Mouse (Mus musculus) spleen, adult 18-20 months (tissue): ENCODE measurements at regions not wholly inside any gene's neighbourhood (a gene's known extent, or its start where the extent isn't known, plus 50 kb on each side); places are given as distances from the start of the nearest gene placed in this dataset.

Experiments used
- DNase-seq, 2 experiments: peaks; one replicate each; pipeline ENCODE4 v3.0.0; 2022; ENCODE audit warnings: mixed read lengths in 2 of 2

DNA sequence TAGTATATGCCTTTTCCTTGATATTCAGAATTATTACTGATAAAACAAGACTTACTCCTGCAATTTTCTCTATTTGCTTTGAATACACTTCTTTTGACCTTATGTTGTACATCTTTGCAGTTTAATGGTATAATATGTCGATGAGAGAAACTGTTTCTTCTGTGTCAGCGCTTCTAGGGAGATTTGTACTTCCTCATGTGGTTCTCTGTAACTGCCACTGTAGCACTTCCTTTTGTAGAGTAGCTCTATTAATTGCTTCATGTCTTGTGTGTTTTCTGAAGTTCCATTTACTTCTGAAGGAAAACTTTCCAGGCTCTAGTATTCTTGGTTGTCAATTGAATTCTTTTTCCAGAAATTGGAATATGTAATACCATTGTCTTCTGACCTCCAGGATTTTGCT, 323.2 kb downstream of the Ptprc start:
- no peak for DNase-seq

DNA sequence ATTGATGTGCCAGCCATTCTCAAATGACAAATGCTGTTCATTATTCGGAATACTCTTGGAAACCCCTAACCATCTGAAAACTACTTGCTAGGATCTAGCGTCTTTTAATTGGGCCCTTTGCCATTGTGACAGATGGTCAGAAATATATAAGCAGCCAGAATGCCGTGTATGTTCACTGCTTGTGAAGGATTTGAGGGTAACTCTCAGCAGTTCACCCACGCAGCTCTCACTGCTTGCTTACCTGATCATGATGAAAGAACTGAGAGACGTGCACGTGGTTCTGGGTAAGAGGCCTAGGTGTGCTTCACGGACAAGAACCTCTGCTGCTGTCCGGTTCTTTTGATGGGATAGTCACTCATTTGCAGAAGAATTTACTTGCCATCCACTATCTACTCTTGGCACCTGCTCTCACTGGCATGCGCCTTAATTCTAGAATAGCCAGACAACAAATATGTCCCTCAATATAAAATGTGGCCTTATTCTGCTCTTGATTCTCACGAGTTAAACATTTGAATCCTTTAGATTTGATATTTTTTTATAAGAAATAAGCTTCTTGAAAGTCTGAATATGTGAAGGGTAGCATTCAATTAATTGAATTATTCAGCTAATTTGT, 328.1 kb downstream of the Ptprc start:
- no peak for DNase-seq

DNA sequence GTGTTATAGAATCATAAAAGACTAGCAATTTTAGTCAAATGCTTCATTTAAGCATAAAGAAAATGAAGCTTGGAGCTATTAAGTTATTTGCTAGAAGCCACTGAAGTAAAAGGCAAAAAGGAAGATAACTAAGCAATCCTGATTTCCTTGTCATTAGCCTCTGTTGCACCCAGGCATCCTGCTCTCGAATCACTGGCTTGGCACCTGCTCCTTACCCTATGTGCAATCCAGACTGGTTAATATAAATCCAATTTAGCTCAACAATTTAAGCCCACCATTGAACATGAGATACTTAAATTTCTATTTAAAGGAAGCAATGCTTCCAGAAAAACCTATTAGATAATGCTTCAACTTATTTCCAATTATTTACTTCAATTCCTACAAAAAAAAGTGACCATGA, 328.7 kb downstream of the Ptprc start:
- no peak for DNase-seq

DNA sequence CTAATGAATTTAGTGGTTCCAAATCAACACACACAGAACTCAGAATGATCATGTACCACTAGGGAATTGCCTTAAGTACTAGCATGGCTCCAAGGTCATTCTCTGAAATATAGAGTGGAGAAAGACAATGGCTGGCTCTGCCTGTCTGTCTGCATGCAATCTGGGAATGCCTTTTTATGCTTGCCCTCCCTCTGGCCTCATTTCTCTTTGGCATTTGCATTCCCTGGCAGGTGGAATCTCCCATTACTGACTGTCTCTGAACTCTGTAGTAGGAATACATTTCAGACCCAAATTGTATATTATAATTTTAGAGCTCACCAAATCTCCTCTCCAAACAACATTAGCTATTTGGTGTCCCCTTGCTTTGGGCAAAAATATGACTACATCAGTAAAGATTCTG, 335.0 kb downstream of the Ptprc start:
- no peak for DNase-seq

DNA sequence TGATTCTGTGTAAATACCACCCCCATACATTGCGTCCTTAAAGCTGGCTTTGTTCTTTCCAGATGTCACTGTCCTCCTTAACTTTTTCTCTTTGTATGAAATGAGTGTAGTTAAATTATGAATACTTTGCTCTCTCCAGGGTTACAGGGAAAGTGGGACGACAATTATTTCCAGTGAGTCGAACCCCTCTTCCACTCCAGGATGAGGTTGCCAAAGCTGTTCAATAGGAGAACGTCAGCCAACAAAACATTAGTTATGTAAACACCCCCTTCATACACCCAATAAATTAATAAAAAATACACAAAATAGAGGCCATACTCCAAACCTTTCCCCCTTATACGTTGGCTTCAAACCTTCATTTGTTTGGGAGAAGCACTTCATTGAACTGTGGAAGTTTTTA, 335.8 kb downstream of the Ptprc start:
- DNase-seq = no peak

DNA sequence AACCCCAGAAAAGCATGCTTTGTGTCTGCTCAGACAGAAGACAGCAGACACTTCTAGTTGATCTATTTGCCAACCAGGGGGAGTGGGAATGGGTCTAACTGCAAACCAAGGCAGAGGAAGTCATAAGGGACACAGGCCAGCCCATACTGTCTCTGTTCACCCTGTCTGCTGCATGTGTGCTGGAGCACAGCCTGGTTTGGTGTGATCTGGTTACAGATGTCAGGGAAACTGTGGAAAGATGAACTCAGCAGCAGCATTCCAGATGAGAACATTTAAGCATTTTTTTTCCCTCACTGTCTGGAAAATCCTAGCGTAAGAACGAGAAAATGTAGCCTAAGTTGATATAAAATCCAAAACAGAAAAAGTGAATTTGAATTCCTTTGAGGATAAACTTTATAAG, 336.2 kb downstream of the Ptprc start:
- DNase-seq = no peak

DNA sequence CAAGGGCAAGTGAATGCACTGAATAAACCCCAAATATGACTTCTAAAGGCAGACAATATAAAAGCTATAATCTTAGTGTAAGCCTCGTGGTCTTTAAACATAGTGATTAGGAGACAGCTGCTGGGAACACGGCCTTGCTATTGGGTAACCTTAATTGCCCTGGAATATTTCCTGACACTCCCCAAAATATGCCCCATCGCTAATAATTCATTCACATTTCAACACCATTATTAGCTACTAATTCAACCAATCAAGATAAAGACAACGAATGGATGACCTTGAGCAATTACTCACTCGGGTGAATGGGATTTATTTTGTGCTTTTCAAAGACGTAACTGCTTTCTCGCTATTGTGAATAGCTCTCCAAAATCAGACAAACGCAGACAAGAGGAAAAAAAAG, 337.2 kb downstream of the Ptprc start:
- DNase-seq = no peak

DNA sequence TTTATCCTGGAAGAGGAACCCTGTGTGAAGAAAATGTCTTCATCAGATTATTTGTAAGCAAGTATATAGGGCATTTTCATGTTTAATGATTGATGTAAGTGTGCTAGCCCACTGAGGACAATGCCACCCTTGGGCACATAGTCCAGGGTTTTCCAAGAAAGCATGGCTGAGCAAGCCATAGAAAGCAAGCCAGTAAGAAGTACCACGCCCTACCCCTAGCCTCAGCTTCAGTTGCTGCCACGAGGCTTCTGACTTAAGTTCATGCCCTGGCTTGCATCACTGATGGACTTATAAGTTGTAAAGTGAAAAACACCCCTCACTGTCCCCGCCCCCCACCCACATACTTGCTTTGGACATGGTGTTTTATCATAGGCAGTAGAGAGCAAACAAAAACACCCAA, 342.0 kb downstream of the Ptprc start:
- DNase-seq = no peak

DNA sequence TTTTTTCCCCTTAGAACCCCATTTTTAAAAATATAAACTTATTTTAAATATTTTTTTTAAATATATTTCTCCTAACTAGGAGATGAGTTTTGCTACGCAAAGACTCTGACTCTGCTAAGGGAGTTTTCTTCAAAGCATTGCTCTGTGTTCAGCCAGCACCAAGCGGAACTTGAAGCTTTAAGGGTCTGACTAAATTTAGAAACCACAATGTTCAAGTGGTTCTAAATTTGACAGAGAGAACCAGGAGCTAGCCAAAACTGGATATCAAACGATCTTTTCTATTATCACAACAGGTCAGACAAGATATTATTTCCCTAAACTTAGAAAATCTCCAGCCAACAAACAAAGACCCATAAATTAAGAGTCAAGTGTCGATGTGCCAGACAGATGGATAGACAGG, 344.2 kb downstream of the Ptprc start:
- DNase-seq = no peak

DNA sequence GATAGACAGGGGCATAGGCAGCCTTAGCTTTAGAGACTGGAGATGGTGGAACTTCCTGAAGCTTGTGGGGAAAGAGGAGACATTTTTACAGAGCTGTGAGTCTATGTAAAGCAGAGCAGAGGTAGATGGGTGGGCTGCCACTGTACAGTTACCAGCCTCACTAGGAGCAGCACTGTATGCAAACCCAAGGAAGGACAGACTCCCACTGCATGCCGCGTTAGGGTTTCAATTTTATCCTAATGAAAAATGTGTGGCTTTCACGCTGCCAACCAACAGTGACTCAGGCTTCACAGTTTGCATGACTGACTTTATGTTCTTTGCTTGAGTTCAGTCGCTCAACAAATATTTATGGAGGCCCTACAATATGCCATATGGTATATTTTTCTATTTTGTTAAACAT, 348.1 kb downstream of the Ptprc start:
- no peak for DNase-seq

DNA sequence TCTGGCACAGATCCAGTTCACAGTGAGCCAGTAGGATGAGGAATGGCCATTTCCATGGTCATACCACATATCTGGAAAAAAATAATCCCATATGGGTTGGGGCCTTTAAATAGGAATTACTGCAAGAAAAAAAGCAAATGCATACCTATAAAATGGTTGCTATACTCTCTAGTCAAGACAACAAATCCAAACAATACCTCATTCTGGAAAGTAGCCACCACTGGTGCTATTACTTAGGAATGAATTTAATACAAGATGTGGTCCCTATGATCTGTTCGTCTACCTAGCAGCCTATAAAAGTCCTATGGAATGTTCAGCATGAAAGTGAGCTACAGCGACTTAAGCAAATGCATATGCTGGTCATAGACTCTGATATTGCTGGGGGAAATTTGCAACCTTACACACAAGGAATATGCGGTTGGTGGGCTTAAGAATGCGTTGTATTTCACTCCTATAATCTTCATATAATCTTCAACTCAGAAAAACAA, 360.1 kb downstream of the Ptprc start:
- no peak for DNase-seq

DNA sequence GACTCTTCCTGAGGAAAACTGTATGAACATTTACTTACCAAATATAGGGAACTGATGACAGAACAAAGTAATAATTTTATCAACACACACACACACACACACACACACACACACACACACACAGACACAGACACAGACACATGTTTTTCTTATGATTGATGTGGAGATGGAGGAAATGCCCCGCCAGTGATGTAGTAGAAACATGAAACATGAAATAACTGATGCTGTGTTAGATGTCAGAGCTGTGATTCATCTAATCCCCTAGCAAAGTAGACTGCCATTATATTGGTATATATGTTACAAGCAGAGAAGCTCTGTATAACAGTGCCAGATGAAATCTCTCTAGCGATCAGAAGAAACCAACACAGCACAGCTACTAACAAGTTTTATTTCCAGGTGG, 361.0 kb downstream of the Ptprc start:
- no peak for DNase-seq

DNA sequence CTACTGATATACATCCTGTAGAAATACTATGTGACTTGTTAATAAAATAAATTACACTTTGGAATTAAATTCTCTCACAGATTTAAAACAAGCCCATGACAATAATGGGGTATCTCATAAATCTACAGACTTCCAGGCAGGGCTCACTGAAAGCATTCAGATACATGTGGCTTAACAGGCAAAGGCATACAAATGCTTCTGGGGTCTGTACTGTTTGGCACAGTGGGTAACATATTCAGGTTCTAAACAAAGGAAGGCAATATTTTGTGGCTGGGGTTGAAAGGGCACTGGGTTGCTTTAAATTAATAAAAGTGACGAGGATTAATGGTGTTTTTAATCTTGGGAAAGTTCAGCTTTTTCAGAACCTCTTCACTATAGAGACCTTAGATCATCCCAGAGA, 361.8 kb downstream of the Ptprc start:
- no peak for DNase-seq

DNA sequence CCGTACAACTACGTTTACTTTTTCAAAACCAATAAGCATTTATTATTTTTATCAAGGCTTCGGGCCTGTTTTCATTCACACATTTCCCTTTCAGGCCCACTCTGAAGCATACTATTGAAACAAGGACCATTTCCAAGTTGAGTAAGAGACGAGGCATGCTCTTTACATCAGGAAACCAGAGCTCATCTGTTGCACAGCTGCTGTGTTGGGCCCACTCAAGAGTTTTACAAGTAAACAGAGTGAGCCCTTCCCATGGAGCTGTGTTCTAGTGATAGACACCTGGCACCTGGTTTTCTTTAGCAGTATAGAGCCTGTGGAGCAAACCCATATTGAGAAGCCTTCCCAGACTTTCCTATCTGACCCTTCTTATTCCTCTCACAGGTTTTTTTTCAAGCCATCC, 363.5 kb downstream of the Ptprc start:
- DNase-seq = no peak

DNA sequence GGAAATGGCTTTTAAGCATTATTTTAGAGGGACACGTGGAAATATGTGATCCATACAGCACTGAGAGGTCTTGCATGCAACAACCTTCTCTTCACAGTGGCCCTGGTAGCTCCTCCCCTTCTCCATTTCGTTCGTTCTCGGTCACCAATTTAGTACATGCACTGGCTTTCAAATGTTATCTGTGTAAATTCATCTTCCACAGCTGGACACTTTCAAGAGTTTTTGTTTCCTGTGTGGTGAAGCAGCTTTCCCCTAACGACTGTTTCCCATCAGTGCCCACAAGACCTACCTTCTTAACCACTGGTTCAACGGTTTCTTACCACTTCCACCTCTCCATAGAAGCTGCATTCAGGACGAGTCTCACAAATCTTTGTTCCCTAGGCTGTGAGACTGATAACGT, 368.8 kb downstream of the Ptprc start:
- DNase-seq = no peak

DNA sequence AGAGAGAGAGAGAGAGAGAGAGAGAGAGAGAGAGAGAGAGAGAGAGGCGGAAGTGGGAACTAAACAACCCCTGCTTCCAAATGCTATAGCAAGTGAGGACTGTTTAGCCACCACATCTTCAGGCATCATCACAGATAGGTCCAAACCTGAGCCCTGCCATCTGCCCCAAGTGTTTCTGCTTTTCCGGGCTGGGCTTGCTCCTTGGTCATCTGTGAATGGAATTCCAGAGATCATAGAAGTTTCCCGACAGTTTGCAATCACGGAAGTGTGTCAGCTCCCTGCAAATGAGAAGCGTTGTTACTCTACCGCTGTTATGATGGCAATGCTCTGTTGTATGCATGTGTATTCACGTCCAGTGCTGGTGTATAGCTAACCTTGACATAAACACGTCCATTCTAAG, 369.3 kb downstream of the Ptprc start:
- no peak for DNase-seq

DNA sequence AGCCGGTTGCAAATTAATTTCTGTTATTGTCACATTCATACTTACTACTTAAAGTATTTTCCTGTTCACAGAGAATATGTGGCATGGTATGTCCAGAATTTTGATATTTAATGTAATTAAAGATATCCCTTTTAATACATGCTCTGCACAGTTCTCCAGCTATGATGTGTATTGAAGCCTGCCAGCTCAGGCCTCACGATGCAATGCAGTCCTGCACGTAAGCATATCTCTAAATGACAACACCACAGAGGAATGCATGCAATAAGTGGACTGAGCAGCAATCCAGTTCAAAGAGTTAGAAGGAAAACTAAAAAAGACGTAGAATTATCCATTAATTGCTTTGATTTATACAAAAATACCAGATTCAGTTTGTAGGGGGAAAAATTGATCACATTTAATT, 373.4 kb downstream of the Ptprc start:
- no peak for DNase-seq

DNA sequence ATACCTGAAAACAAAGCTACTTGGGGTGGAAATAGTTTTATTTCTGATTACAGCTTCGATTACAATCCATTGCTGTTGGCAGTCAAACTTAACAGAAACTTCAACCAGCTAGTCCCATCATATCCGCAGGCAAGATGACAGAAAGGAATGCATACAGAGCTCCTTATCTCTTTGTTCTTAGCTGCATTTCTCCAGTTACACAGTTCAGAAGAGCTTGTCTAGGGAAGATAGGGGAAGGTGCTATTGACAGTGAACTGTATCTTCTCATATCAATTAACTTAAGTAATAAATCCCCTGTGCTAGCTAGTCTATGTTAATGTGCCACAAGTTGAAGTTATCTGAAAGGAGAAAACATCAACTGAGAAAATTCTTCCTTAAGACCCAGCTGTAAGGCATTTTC, 374.8 kb downstream of the Ptprc start:
- DNase-seq = no peak

DNA sequence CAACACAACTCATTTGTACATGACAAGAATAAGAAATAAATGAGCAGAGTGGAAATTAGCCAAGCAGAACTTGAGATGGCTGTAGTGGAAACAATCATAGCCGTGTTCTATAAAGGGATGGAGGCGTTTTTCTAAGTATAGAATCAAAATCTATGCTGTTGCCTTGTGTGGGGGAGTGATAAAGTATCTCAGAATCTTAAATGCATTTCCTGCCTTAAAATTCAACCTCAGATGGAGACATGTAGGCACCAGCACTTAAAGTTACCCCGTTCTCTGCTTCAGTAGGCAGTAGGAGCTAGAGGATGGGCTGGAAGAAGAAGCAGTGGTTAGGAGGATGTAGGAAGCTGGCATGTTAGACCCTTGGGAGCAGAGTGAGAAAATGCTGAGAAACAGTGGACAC, 386.7 kb downstream of the Ptprc start:
- no peak for DNase-seq

DNA sequence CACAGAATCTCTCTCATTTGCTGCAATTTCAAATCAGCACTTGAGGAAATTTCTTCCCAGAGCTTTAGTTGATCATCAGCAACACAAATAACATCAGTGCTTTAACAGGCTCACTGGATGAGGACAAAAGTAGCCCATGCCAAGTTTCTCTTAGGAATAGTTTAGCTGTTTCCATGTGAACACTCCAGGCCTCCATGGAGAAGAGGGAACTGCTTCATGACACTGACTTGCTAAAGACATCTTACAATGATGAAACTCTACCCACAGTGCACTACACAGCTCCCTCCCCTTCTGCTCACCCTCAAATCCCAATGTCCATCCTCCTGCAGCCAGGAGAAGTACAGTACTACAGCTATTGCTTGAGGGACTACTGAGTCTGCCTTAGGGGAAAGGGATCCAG, 388.9 kb downstream of the Ptprc start:
- DNase-seq = no peak

DNA sequence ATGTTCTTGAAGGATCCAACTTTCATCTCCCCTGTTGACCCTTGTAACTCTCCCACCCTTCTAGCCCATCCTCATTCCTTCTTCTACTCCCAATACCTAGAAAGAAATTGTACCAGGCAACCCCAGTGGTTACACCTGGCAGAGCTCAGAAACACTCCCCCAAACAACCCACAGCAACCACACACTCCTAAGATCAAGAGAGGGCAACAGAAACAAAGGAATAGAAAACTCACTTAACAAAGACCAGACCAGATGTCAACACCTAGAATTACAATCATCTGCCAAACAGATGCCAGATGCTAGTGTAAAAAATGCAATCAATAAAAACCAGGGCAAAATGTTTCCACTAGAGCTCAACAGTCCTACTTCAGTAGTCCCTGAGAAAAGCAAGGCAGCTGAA, 400.9 kb downstream of the Ptprc start:
- DNase-seq = no peak

DNA sequence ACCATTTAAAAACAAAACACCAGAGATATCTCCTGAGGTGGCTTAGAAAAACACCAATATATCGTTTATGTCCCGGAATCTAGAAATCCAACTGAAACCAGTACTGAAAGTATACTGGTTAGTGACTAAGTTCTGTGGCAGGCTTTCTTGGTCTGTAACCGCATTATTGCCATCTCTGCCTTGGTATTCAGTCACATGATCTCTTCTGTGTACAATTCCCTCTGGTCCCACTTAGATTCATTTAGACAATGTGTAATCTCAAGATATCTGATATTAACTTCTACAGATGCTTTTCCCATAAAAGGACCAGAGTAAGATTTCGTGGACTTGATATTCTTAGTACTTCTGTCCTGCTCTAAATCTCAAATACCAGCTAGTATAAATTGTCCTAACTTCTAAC, 414.7 kb downstream of the Ptprc start:
- no peak for DNase-seq

DNA sequence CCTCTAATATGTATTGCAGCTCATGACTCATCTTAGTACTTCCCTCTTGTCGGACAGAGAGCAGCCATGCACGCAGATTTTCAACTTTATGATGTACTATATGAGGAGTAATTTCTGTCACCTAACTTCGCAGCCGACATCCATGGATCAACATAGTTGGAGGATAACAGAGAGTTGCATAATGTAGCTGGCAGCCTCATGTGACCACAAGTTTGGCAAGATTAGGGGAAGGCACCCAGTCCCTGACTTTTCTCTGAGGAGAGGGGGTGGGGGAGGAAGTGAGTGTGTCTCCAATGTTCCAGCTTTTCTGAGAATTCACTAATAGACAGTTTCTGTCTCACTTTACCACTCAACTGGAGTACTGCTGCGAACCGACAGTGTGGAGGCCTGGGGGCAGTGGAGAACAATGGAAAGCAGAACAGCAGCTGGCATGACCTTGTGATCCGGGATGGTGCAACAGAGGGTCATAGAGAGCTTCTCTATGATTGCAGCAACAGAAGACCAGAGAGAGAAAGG, 424.0 kb downstream of the Ptprc start:
- no peak for DNase-seq

DNA sequence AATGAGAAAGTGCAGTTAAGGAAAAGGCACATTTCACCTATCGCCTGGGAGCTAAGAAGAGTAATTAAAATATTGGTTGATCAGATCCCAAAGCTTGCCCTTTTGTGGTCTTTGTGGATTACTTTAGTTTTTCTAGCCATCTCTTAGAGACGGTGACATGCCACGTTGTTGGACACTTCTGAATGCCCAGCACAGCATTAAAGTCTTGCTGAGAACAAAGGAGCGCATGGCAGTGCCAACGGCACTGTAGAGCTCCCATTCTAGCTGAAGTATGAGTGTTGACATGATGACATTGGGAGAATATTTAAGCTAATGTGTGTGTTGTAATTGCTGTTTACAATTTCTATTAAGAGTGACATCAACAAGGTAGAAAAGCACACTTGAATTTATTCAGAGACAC, 424.6 kb downstream of the Ptprc start:
- no peak for DNase-seq

DNA sequence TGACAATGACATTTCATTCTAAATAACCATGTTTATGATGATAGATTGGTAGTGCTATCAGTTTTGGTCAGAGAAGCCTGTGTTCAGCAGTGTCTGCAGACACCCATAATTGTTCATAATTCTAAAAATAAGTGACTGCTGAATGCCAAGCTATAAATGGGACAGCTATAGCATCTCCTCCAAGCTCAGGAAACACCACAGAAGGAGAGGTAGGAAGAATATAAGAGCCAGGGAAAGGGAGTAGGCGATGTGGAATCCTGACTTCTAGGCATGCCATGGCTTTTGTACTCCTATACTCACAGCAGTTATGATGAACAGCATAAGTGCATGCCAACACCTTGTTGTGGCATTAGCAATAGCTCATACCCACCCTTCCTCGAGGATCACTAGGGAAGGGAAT, 429.4 kb downstream of the Ptprc start:
- no peak for DNase-seq
